9 mouse cellular contexts compared by ENCODE assay signal in the genomic region with DNA sequence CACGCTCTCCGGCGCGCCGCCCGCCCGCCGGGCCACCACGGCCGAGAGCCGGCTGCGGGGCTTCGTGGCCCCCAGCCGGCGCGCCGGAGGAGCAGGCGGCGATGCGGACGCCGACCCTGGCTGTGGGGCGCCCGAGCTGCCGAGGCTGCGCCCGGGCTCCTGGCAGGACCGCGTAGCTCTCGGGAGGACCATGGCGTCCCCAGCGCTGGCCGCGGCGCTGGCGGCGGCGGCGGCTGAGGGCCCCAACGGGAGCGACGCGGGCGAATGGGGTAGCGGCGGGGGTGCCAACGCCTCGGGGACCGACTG. TPM values are rescaled to one million over a fixed set of nuclear protein-coding genes. Genes with fewer than 3 reads are reported as not detected.
DNase-seq lines count a peak whose midpoint lies in the region; ATAC-seq and TF ChIP-seq lines count a peak whose summit lies in the region.
"Had no signal": no experiment of that assay in that cellular context is flagged by ENCODE, and none has a peak within 500 bp of the region (broad histone marks: within the 10 kb centered on the region; RNA-seq: fewer than 3 reads in every experiment).

No protein-coding gene starts in this region.

- no peak overlapping the region for H3K9ac ChIP-seq in lung, postnatal 0 days (replicated peaks; ENCODE audit: low read depth)
- H3K9ac ChIP-seq in stomach, embryonic 14.5 days (replicated peaks; ENCODE audit: low read depth, low read length): no peak overlapping the region

- H3K36me3 ChIP-seq in lung, postnatal 0 days (ENCODE audit: insufficient read depth, low read length): no peaks in the 10 kb centered on the region
- H3K36me3 ChIP-seq in limb, embryonic 10.5 days: no peaks in the 10 kb centered on the region
- no peaks in the 10 kb centered on the region for H3K36me3 ChIP-seq in stomach, embryonic 14.5 days (ENCODE audit: control insufficient read depth, insufficient read depth, low read length)

- H3K27me3 ChIP-seq in lung, postnatal 0 days (replicated peaks; ENCODE audit: insufficient read depth, low read length): peaks cover 54% of the 10 kb centered on the region
- peaks cover 100% of the 10 kb centered on the region for H3K27me3 ChIP-seq in limb, embryonic 10.5 days (ENCODE audit: low read depth, poor library complexity, severe bottlenecking)
- H3K27me3 ChIP-seq in stomach, embryonic 14.5 days (ENCODE audit: control insufficient read depth, insufficient read depth, low read length): peaks cover 63% of the 10 kb centered on the region

- H3K9me3 ChIP-seq in lung, postnatal 0 days (ENCODE audit: low read length): no peaks in the 10 kb centered on the region
- no peaks in the 10 kb centered on the region for H3K9me3 ChIP-seq in limb, embryonic 10.5 days (replicated peaks)
- H3K9me3 ChIP-seq in stomach, embryonic 14.5 days (ENCODE audit: control insufficient read depth, low read depth, low read length): no peaks in the 10 kb centered on the region

- no peak for TF ChIP-seq CTCF in lung, postnatal 0 days (IDR thresholded peaks at IDR 0.05)

- ATAC-seq in lung, postnatal 0 days: no peak
- no peak for ATAC-seq in stomach, embryonic 14.5 days (ENCODE audit: insufficient number of reproducible peaks, insufficient read depth, low FRiP score, low read depth)

- H3K4me3 ChIP-seq in lung, postnatal 0 days (ENCODE audit: low read depth, low read length): peak overlapping the region; percentile 35; the same call in 1 of the 2 replicates
- peak overlapping the region; percentile 57 for H3K4me3 ChIP-seq in limb, embryonic 10.5 days
- H3K4me3 ChIP-seq in stomach, embryonic 14.5 days (ENCODE audit: low read depth, low read length): peak overlapping the region; percentile 39

- no peak for TF ChIP-seq EP300 in lung, postnatal 0 days (IDR thresholded peaks at IDR 0.05)

- H3K4me1 ChIP-seq in lung, postnatal 0 days (ENCODE audit: insufficient read depth, low read depth, low read length): no peaks in the 10 kb centered on the region
- H3K4me1 ChIP-seq in limb, embryonic 10.5 days: peaks cover 26% of the 10 kb centered on the region
- H3K4me1 ChIP-seq in stomach, embryonic 14.5 days (ENCODE audit: control insufficient read depth, insufficient read depth, low read length): no peaks in the 10 kb centered on the region

- peak; percentile 28 for DNase-seq in embryo, embryonic 9.5 days (ENCODE audit: extremely low spot score)
- no peak for DNase-seq in embryo, embryonic 10 days (ENCODE audit: low spot score)
- no peak for DNase-seq in lung, postnatal 0 days (ENCODE audit: low spot score)
- no peak for DNase-seq in lung, adult 18-20 months
- no peak for DNase-seq in limb, embryonic 10.5 days (ENCODE audit: low spot score)
- no peak for DNase-seq in testis, postnatal 14 days (ENCODE audit: low spot score)
- no peak for DNase-seq in thymus, postnatal 36 days

- 3% methylated on average over 39 of the region's 49 CpGs for WGBS in lung, postnatal 0 days
- WGBS in limb, embryonic 10.5 days: 1% methylated on average over 49 of the region's 49 CpGs
- 0% methylated on average over 45 of the region's 49 CpGs for WGBS in stomach, embryonic 14.5 days

- no peak overlapping the region for H3K27ac ChIP-seq in lung, postnatal 0 days (ENCODE audit: low read length)
- no peak overlapping the region for H3K27ac ChIP-seq in limb, embryonic 10.5 days
- H3K27ac ChIP-seq in stomach, embryonic 14.5 days (ENCODE audit: low read length): no peak overlapping the region

- H3K4me2 ChIP-seq in lung, postnatal 0 days (replicated peaks; ENCODE audit: low read depth, low read length): peak overlapping the region; percentile 65
- H3K4me2 ChIP-seq in stomach, embryonic 14.5 days (replicated peaks; ENCODE audit: low read depth, low read length): peak overlapping the region; percentile 90

RNA-seq across cellular contexts. Expression of a gene that starts 1.5 kb away (rescaled TPM):
- not detected in 2 replicates for polyA plus RNA-seq in lung, postnatal 0 days (2015; fragmentation: Nextera tagmentation; extraction: Ambion mirVana)
- not detected in 2 replicates for polyA plus RNA-seq in limb, embryonic 10.5 days (2016; fragmentation: Nextera tagmentation; extraction: Ambion mirVana)
- polyA plus RNA-seq in stomach, embryonic 14.5 days (2014; fragmentation: Nextera tagmentation; extraction: Ambion mirVana): not detected in 2 replicates
- polyA plus RNA-seq: C2C12 had no signal
